Mouse (Mus musculus) central nervous system, embryonic 11.5 days (tissue): Measurements from ENCODE around the gene Apeh. TPM values are rescaled to one million over a fixed set of nuclear protein-coding genes. Genes with fewer than 3 reads are reported as not detected.

ENCODE experiments used
- polyA plus RNA-seq: library from polyadenylated mRNA; depleted of rRNA; stranded (reverse); fragments of >200 nt; gene quantifications from 2 replicates; pipeline ENCODE4 v1.2.3, GENCODE M21; 2012; rRNA removed

The Apeh gene
- 65.8 and 71.6 TPM in 2 replicates for polyA plus RNA-seq

GRCm38 (mm10) chr9:108094184-108094941 is at the start of gene Apeh:
TSS of gene Apeh (minus strand) at chr9:108094606.

DNA sequence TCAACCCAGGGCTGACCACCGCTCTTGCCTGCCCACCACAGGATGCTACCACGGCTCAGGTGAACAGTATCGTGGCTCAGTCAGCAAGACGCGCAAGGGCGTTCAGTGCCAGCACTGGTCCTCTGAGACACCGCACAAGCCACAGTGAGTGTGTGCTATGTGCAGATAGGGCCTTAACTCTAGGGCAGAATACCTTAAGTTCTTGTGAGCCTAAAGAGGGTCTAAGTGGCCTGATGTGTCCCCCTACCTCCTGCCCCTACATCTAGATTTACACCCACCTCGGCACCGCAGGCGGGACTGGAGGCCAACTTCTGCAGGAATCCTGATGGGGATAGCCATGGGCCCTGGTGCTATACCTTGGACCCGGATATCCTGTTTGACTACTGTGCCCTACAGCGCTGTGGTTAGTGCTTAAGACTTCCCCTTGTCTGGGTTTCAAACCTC is 11.4 kb downstream of the Apeh start, which contains the start of gene Rnf123:
Gene Rnf123, minus strand, starts transcription at position 359 of the 444 bp plus-strand sequence.

GRCm38 (mm10) chr9:108080168-108080567 is 14.2 kb downstream of the Apeh start, which contains the start of gene Mst1:
TSS of gene Mst1 (plus strand) at chr9:108080436.

DNA sequence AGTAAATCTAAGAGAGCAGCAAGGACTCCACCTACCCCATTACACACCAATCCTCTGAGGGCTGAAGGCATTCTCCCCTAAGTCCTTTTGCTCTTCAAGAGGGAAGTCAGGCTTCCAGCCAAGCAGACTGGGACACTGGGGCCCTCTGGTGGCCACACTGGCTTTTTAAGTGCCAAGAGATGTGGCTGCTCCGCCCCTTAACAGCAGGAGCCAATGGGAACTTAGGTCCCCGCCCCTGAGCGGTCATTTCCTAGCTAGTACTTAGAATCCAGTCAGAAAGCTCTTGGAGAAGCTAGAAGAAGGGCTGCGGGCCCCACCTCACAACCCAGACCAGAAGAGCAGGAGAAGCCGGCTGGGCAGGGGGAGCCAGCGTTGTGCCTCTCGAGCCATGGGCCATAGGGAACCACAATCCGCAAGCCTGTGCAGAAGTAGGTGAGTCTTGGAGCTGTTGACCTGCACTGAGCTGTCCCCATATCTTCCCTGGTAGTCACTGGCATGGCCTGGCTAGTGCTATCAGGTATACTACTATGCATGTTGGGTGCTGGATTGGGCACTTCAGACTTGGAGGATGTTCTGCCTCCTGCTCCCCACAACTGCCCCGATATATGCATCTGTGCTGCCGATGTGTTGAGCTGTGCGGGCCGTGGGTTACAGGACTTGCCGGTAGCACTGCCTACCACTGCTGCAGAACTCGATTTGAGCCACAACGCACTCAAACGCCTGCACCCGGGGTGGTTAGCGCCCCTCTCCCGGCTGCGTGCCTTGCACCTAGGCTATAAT is 41.3 kb downstream of the Apeh start, which contains the start of gene Amigo3:
Gene Amigo3, plus strand, starts transcription at position 275 of the 780 bp plus-strand sequence.

DNA sequence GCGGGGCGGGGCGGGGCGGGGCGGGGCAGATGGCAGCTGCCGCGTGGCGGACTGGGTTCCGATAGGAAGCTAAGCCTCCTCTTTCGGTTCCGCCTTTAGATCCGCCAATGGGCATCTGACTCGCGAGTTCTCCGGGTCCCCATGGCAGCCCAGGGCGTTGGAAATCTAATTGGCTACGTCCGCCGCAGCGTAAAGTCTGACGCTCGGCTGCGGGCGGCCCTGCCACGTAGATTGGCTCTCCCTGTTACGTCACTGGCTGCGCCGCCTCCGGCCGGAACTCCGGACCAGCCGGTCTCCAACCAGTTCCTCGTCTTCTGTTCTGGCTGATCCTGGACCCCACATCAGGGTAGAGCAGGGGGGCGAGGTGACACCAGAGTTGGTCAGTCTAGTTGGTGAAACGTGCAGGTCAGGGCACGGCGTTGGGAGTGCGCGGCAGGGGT is 45.4 kb downstream of the Apeh start, which contains the start of gene Gmppb:
Gene Gmppb, plus strand, starts transcription at position 227 of the 440 bp plus-strand sequence.

Other genes with a start within 250 kb of the Apeh start
- 98.8 and 117 TPM in 2 replicates for gene Rbm6, start 221.4 kb downstream of the Apeh start, polyA plus RNA-seq
- 11.7 and 16.7 TPM in 2 replicates for gene Mon1a, start 206.5 kb downstream of the Apeh start, polyA plus RNA-seq
- 2.6 and 5.0 TPM in 2 replicates for gene Mst1r, start 187.7 kb downstream of the Apeh start, polyA plus RNA-seq
- gene Actl11, start 166.1 kb downstream of the Apeh start, polyA plus RNA-seq: not detected in 2 replicates
- gene Camkv, start 158.9 kb downstream of the Apeh start, polyA plus RNA-seq: 11.2 and 14.5 TPM in 2 replicates
- gene Traip, start 144.5 kb downstream of the Apeh start, polyA plus RNA-seq: 17.5 and 37.1 TPM in 2 replicates
- 13.7 and 17.7 TPM in 2 replicates for gene Uba7, start 119.1 kb downstream of the Apeh start, polyA plus RNA-seq
- gene Gm20661, start 111.5 kb downstream of the Apeh start, polyA plus RNA-seq: 1.9 and 5.9 TPM in 2 replicates
- gene Inka1, start 108.7 kb downstream of the Apeh start, polyA plus RNA-seq: 31.0 and 53.6 TPM in 2 replicates
- 9.7 and 21.1 TPM in 2 replicates for gene Cdhr4, start 102.1 kb downstream of the Apeh start, polyA plus RNA-seq
- gene Gm20662, start 98.3 kb downstream of the Apeh start, polyA plus RNA-seq: 0.68 and 4.3 TPM in 2 replicates
- 70.0 and 86.6 TPM in 2 replicates for gene Ip6k1, start 92.1 kb downstream of the Apeh start, polyA plus RNA-seq
- 16.1 and 20.8 TPM in 2 replicates for gene Gmppb, start 45.4 kb downstream of the Apeh start, polyA plus RNA-seq
- gene Amigo3, start 41.4 kb downstream of the Apeh start, polyA plus RNA-seq: 1.9 and 2.9 TPM in 2 replicates
- 0.83 and 0.87 TPM in 2 replicates for gene Mst1, start 14.2 kb downstream of the Apeh start, polyA plus RNA-seq
- 56.8 and 62.6 TPM in 2 replicates for gene Rnf123, start 11.3 kb downstream of the Apeh start, polyA plus RNA-seq
- gene Bsn, start 95.8 kb upstream of the Apeh start, polyA plus RNA-seq: 5.1 and 6.2 TPM in 2 replicates
- 23.8 and 29.4 TPM in 2 replicates for gene Dag1, start 169.4 kb upstream of the Apeh start, polyA plus RNA-seq
- gene Nicn1, start 195.8 kb upstream of the Apeh start, polyA plus RNA-seq: 30.2 and 45.5 TPM in 2 replicates
- gene Amt, start 202.2 kb upstream of the Apeh start, polyA plus RNA-seq: 40.6 and 51.6 TPM in 2 replicates
- gene Rhoa, start 211.5 kb upstream of the Apeh start, polyA plus RNA-seq: 236 and 260 TPM in 2 replicates
- 12.7 and 22.2 TPM in 2 replicates for gene Tcta, start 211.6 kb upstream of the Apeh start, polyA plus RNA-seq
- gene Gpx1, start 244.3 kb upstream of the Apeh start, polyA plus RNA-seq: 654 and 762 TPM in 2 replicates